Mouse (Mus musculus): ENCODE results near the gene Sema3d. TPM values are rescaled to one million over a fixed set of nuclear protein-coding genes. Genes with fewer than 3 reads are reported as not detected.

The Sema3d gene
- total and polyA plus RNA-seq, 3 experiments: 0.11 to 0.15 TPM; not detected in 1

DNA sequence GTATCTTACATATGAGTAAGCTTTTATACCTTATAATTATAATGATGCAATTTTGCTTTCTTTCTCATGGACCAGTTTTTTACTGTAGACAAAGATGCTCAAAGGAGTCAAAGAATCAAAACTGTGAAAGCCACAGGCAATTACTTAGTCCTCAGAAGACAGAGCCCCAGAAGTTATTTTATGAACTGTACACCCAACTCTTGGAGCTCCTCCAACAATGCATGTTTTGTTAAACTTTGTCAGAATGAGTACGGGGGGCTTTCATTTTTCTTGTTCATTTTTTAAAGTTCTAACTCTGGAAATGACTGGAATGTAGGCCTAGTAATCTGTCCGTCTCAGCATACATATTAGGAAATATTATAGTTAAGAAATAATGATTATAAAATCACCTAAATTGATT is 16.1 kb downstream of the Sema3d start:
- no peak for ATAC-seq (ENCODE audit: extremely low read depth, insufficient number of reproducible peaks, low FRiP score, poor library complexity, severe bottlenecking)
- DNase-seq (ENCODE audit: low spot score): no peak
- Histone ChIP-seq H3K4me1 (ENCODE audit: insufficient read depth, low read depth, low read length) (no peaks in the 10 kb centered on the region), H3K4me3 (ENCODE audit: low read depth, low read length) (no peak overlapping the region), H3K36me3 (replicated peaks) (no peaks in the 10 kb centered on the region), H3K27me3 (ENCODE audit: insufficient read depth, low read length) (no peaks in the 10 kb centered on the region), H3K9me3 (replicated peaks) (no peaks in the 10 kb centered on the region)
- no peak for TF ChIP-seq CTCF (IDR thresholded peaks at IDR 0.05; ENCODE audit: low read depth, low read length)
- TF ChIP-seq GATA1 (IDR thresholded peaks at IDR 0.05; ENCODE audit: borderline replicate concordance, low read length): no peak
- TF ChIP-seq GATA2 (IDR thresholded peaks at IDR 0.05; ENCODE audit: borderline replicate concordance, low read depth, low read length): no peak
- TF ChIP-seq POLR2AphosphoS5 (IDR thresholded peaks at IDR 0.05; ENCODE audit: insufficient replicate concordance, low read depth, low read length): no peak
- TF ChIP-seq TAL1 (conservative IDR thresholded peaks at IDR 0.05; ENCODE audit: low read depth, low read length): no peak

DNA sequence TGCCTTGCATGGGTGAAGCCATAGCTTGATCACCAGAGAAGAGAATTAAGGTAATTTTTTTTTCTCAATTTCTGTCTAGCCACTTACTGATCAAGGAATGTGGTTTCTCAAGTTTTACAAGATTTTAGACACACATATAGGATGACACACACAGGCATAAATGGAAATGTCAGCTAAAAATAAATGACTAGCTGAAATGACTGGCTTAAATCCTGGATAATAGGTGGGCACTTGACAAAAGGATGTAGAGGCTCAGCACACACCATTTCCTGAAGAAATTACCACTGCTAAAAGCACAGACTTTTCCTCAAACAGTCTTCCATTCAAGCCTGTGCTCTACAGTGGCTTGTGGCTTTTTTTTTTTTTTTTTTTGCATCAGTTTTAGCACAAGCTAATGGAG is 21.0 kb downstream of the Sema3d start:
- Histone ChIP-seq H3K9me3 (replicated peaks) (no peaks in the 10 kb centered on the region), H3K36me3 (replicated peaks) (no peaks in the 10 kb centered on the region), H3K4me3 (ENCODE audit: low read depth, low read length) (no peak overlapping the region), H3K27me3 (ENCODE audit: insufficient read depth, low read length) (no peaks in the 10 kb centered on the region), H3K4me1 (ENCODE audit: insufficient read depth, low read depth, low read length) (no peaks in the 10 kb centered on the region)
- ATAC-seq (ENCODE audit: extremely low read depth, insufficient number of reproducible peaks, low FRiP score, poor library complexity, severe bottlenecking): no peak
- no peak for DNase-seq (ENCODE audit: low spot score)
- no peak for TF ChIP-seq GATA1 (IDR thresholded peaks at IDR 0.05; ENCODE audit: borderline replicate concordance, low read length)
- no peak for TF ChIP-seq CTCF (IDR thresholded peaks at IDR 0.05; ENCODE audit: low read depth, low read length)
- no peak for TF ChIP-seq POLR2AphosphoS5 (IDR thresholded peaks at IDR 0.05; ENCODE audit: insufficient replicate concordance, low read depth, low read length)
- no peak for TF ChIP-seq TAL1 (conservative IDR thresholded peaks at IDR 0.05; ENCODE audit: low read depth, low read length)
- no peak for TF ChIP-seq GATA2 (IDR thresholded peaks at IDR 0.05; ENCODE audit: borderline replicate concordance, low read depth, low read length)

DNA sequence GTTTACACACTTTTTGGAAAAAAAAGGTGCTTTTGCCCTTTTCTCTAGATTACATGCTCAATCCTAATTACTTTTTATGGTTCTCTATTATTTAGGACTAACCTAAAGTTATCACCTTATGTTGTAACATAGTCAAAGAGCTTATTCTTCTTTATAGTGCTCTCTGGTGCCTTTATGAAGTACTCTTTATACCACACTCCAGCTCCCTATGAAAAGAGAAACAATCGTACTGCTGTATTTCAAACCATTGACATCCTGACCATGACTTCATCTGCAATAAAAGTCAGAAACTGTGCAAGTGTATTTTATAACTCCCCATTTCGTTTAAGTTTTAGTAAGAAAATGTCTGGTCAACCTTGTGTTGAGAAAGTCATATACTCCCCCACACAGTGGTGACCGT is 29.4 kb downstream of the Sema3d start:
- TF ChIP-seq POLR2AphosphoS5 (IDR thresholded peaks at IDR 0.05; ENCODE audit: insufficient replicate concordance, low read depth, low read length): no peak
- no peak for TF ChIP-seq GATA1 (IDR thresholded peaks at IDR 0.05; ENCODE audit: borderline replicate concordance, low read length)
- no peak for TF ChIP-seq CTCF (IDR thresholded peaks at IDR 0.05; ENCODE audit: low read depth, low read length)
- no peak for TF ChIP-seq GATA2 (IDR thresholded peaks at IDR 0.05; ENCODE audit: borderline replicate concordance, low read depth, low read length)
- TF ChIP-seq TAL1 (conservative IDR thresholded peaks at IDR 0.05; ENCODE audit: low read depth, low read length): no peak
- Histone ChIP-seq H3K9me3 (replicated peaks) (no peaks in the 10 kb centered on the region), H3K4me3 (ENCODE audit: low read depth, low read length) (no peak overlapping the region), H3K36me3 (replicated peaks) (no peaks in the 10 kb centered on the region), H3K27me3 (ENCODE audit: insufficient read depth, low read length) (no peaks in the 10 kb centered on the region), H3K4me1 (ENCODE audit: insufficient read depth, low read depth, low read length) (no peaks in the 10 kb centered on the region)
- ATAC-seq (ENCODE audit: extremely low read depth, insufficient number of reproducible peaks, low FRiP score, poor library complexity, severe bottlenecking) (no peak), DNase-seq (ENCODE audit: low spot score) (no peak)

DNA sequence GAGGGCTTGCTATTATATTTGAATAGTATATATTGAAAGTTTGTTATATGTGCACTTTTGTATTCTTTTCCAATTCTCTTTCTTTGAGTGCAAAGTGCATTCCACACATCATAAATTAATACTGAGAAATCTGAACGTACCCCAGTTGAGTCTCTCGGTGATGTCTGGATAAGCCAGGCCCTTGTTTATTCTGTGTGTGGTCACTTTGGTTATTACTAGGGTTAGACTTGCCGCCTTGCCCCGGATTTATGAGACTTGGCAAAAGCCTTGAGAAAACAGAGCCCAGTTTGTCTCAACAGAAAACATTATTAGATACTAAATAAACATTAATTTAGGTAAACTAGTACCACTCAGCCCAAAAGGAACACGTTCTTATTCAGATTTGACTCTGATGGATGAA is 40.1 kb downstream of the Sema3d start:
- no peaks in the 10 kb centered on the region for H3K27me3 ChIP-seq (ENCODE audit: insufficient read depth, low read length)
- no peak overlapping the region for H3K4me3 ChIP-seq (ENCODE audit: low read depth, low read length)
- H3K4me1 ChIP-seq (ENCODE audit: insufficient read depth, low read depth, low read length): no peaks in the 10 kb centered on the region
- TF ChIP-seq CTCF (IDR thresholded peaks at IDR 0.05; ENCODE audit: low read depth, low read length) (no peak), GATA2 (IDR thresholded peaks at IDR 0.05; ENCODE audit: borderline replicate concordance, low read depth, low read length) (no peak), GATA1 (IDR thresholded peaks at IDR 0.05; ENCODE audit: borderline replicate concordance, low read length) (no peak), POLR2AphosphoS5 (IDR thresholded peaks at IDR 0.05; ENCODE audit: insufficient replicate concordance, low read depth, low read length) (no peak), TAL1 (conservative IDR thresholded peaks at IDR 0.05; ENCODE audit: low read depth, low read length) (no peak)
- no peaks in the 10 kb centered on the region for H3K36me3 ChIP-seq (replicated peaks)
- ATAC-seq (ENCODE audit: extremely low read depth, insufficient number of reproducible peaks, low FRiP score, poor library complexity, severe bottlenecking): no peak
- no peaks in the 10 kb centered on the region for H3K9me3 ChIP-seq (replicated peaks)
- no peak for DNase-seq (ENCODE audit: low spot score)

DNA sequence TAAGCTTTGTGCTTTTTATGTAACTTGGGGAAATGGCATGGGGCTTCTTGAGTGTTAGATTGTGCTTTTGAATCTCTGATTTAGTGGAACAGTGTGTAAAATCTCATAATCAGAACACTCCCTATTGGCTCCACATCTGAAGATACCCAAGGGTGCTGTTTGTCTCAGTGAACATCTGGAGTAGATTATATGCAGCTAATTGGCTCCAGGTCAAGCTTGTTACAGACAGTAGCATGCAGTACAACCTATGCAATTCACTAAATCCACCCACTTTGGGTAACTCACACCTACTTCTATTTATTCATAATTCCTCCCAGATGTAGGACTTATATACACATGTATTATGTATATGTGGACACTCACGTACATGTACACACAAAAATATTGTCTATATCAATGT is 58.6 kb downstream of the Sema3d start:
- H3K4me3 ChIP-seq (ENCODE audit: low read depth, low read length): no peak overlapping the region
- TF ChIP-seq GATA1 (IDR thresholded peaks at IDR 0.05; ENCODE audit: borderline replicate concordance, low read length) (no peak), TAL1 (conservative IDR thresholded peaks at IDR 0.05; ENCODE audit: low read depth, low read length) (no peak), POLR2AphosphoS5 (IDR thresholded peaks at IDR 0.05; ENCODE audit: insufficient replicate concordance, low read depth, low read length) (no peak)
- ATAC-seq (ENCODE audit: extremely low read depth, insufficient number of reproducible peaks, low FRiP score, poor library complexity, severe bottlenecking): no peak
- H3K9me3 ChIP-seq (replicated peaks): no peaks in the 10 kb centered on the region
- H3K36me3 ChIP-seq (replicated peaks): no peaks in the 10 kb centered on the region
- no peaks in the 10 kb centered on the region for H3K27me3 ChIP-seq (ENCODE audit: insufficient read depth, low read length)
- no peak for DNase-seq (ENCODE audit: low spot score)
- H3K4me1 ChIP-seq (ENCODE audit: insufficient read depth, low read depth, low read length): no peaks in the 10 kb centered on the region

DNA sequence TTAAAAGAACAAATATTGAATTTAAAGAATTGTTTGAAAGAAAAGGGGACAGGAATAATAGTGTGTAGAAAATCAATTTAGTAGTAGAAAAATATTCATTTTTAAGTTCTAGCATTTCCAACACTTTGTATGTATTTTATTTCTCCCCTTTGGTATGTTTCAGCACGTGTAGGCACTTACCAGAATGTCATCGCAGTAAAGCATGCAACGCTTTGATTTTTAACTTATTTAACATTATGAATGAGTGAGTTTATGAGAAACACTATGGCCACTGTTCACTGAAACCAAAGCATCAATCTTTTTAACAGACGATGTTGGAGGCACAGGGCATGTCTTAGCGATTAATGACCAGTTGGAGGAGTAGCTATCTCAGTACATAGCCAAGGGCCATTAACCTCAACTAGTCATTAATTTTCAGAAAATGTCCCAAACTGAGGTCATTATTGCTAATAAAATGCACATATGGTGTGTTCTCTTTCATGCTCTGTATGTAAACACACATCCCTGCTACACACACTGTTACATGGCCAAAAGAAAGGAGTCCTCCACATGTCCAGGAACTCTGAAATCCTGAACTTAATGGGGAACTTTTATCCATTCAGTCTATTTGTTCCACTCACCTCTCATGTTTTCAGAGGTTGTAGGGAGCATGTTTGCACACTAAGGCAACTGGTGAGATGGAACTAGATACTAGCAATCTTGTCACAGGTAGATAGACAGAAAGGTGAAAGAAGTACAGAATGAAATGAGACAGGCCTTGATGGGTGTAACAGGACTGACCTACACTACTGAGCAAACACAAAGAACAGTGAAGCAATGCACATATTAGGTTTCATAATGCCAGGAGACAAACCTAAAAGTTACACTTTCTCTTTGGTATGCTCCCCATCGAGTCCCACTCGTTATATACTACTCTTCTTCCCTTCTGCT is 59.3 kb downstream of the Sema3d start:
- Histone ChIP-seq H3K27me3 (ENCODE audit: insufficient read depth, low read length) (no peaks in the 10 kb centered on the region), H3K36me3 (replicated peaks) (no peaks in the 10 kb centered on the region), H3K4me1 (ENCODE audit: insufficient read depth, low read depth, low read length) (no peaks in the 10 kb centered on the region), H3K9me3 (replicated peaks) (no peaks in the 10 kb centered on the region), H3K4me3 (ENCODE audit: low read depth, low read length) (no peak overlapping the region)
- DNase-seq (ENCODE audit: low spot score) (no peak), ATAC-seq (ENCODE audit: extremely low read depth, insufficient number of reproducible peaks, low FRiP score, poor library complexity, severe bottlenecking) (no peak)
- no peak for TF ChIP-seq GATA2 (IDR thresholded peaks at IDR 0.05; ENCODE audit: borderline replicate concordance, low read depth, low read length)
- TF ChIP-seq CTCF (IDR thresholded peaks at IDR 0.05; ENCODE audit: low read depth, low read length): no peak
- TF ChIP-seq GATA1 (IDR thresholded peaks at IDR 0.05; ENCODE audit: borderline replicate concordance, low read length): no peak
- no peak for TF ChIP-seq TAL1 (conservative IDR thresholded peaks at IDR 0.05; ENCODE audit: low read depth, low read length)
- TF ChIP-seq POLR2AphosphoS5 (IDR thresholded peaks at IDR 0.05; ENCODE audit: insufficient replicate concordance, low read depth, low read length): no peak
